Mouse (Mus musculus) MEL (cell line): ENCODE measurements around the gene Ly6g6d. TPM values are rescaled to one million over a fixed set of nuclear protein-coding genes. Genes with fewer than 3 reads are reported as not detected.

Experiments
- DNase-seq: peaks from one replicate; pipeline ENCODE4 v3.0.0; 2011; ENCODE audit warnings: low read depth, low spot score
- H3K27ac ChIP-seq: 2 replicates; pipeline ENCODE4 v1.5.1; 2012; ENCODE audit warnings: low read depth, mild to moderate bottlenecking, control low read depth, low read length, moderate library complexity; ENCODE audit not compliant: control insufficient read depth
- H3K27me3 ChIP-seq, 2 experiments: fragments of 150-350 bp in 1 of 2; sonication (generic) in 1 of 2; 2 replicates each; pipeline ENCODE4 v1.6.1; 2012; ENCODE audit warnings: low read length in 2 of 2, mild to moderate bottlenecking in 2 of 2, improper control_type of control experiment in 1 of 2, moderate library complexity in 1 of 2; ENCODE audit not compliant: insufficient read depth in 2 of 2, control insufficient read depth in 1 of 2
- H3K36me3 ChIP-seq, 2 experiments: 2 replicates each; pipeline ENCODE4 v1.6.1; 2012 to 2014; ENCODE audit warnings: low read length in 2 of 2, improper control_type of control experiment in 1 of 2, inconsistent platforms in 1 of 2, mild to moderate bottlenecking in 1 of 2; ENCODE audit not compliant: insufficient read depth in 2 of 2, control insufficient read depth in 1 of 2
- H3K4me1 ChIP-seq, 2 experiments: fragments of 150-350 bp in 1 of 2; sonication (generic) in 1 of 2; 2 replicates each; pipeline ENCODE4 v1.6.1; 2012; ENCODE audit warnings: low read length in 2 of 2, improper control_type of control experiment in 1 of 2, mild to moderate bottlenecking in 1 of 2; ENCODE audit not compliant: insufficient read depth in 2 of 2, control insufficient read depth in 1 of 2
- H3K4me3 ChIP-seq, 2 experiments: fragments of 150-350 bp in 1 of 2; sonication (generic) in 1 of 2; 2 replicates each; pipeline ENCODE4 v1.5.1; 2012; ENCODE audit warnings: low read depth in 2 of 2, low read length in 2 of 2, mild to moderate bottlenecking in 2 of 2, moderate library complexity in 2 of 2, control low read depth in 1 of 2, improper control_type of control experiment in 1 of 2; ENCODE audit not compliant: control insufficient read depth in 1 of 2, insufficient read depth in 1 of 2
- H3K79me2 ChIP-seq: 2 replicates; pipeline ENCODE4 v1.6.1; 2012; ENCODE audit warnings: mild to moderate bottlenecking, low read length, moderate library complexity; ENCODE audit not compliant: control insufficient read depth, poor library complexity, insufficient read depth
- H3K9ac ChIP-seq: 2 replicates; pipeline ENCODE4 v1.6.1; 2012; ENCODE audit warnings: low read depth, mild to moderate bottlenecking, control low read depth, low read length, moderate library complexity; ENCODE audit not compliant: control insufficient read depth, poor library complexity, severe bottlenecking
- H3K9me3 ChIP-seq: fragments of 150-350 bp; sonication (generic); replicated peaks from 2 replicates; pipeline ENCODE4 v1.6.1; 2012; ENCODE audit warnings: mild to moderate bottlenecking, low read length, improper control_type of control experiment, moderate library complexity; ENCODE audit not compliant: insufficient read depth
- EP300 ChIP-seq, 2 experiments: IDR thresholded peaks; 2 replicates each; pipeline ENCODE4 v1.6.1; 2011; ENCODE audit warnings: improper control_type of control experiment in 2 of 2, low read length in 2 of 2, low read depth in 1 of 2, mild to moderate bottlenecking in 1 of 2
- ETS1 ChIP-seq: IDR thresholded peaks from 2 replicates; pipeline ENCODE4 v1.6.1; 2012; ENCODE audit warnings: low read depth, mild to moderate bottlenecking, inconsistent platforms, low read length, improper control_type of control experiment, moderate library complexity
- GATA1 ChIP-seq: IDR thresholded peaks from 2 replicates; pipeline ENCODE4 v1.6.1; 2011; ENCODE audit warnings: low read depth, low read length, improper control_type of control experiment
- JUND ChIP-seq: IDR thresholded peaks from 2 replicates; pipeline ENCODE4 v1.6.1; 2011; ENCODE audit warnings: low read depth, mild to moderate bottlenecking, improper control_type of control experiment, low read length
- KAT2A ChIP-seq: conservative IDR thresholded peaks from 2 replicates; pipeline ENCODE4 v1.6.1; 2012; ENCODE audit warnings: low read depth, low read length, improper control_type of control experiment, inconsistent platforms
- MEF2A ChIP-seq: IDR thresholded peaks from 2 replicates; pipeline ENCODE4 v1.6.1; 2014; ENCODE audit warnings: low read depth, mild to moderate bottlenecking, inconsistent platforms, low read length, improper control_type of control experiment; ENCODE audit not compliant: poor library complexity, insufficient replicate concordance, severe bottlenecking; ENCODE audit errors: extremely low read depth
- NELFE ChIP-seq: IDR thresholded peaks from 2 replicates; pipeline ENCODE4 v1.6.1; 2011; ENCODE audit warnings: low read depth, low read length, improper control_type of control experiment
- POLR2A ChIP-seq, 2 experiments: IDR thresholded peaks; 2 replicates each; pipeline ENCODE4 v1.6.1; 2011 to 2012; ENCODE audit warnings: low read length in 2 of 2, mild to moderate bottlenecking in 2 of 2, control low read depth in 1 of 2, improper control_type of control experiment in 1 of 2, low read depth in 1 of 2, moderate library complexity in 1 of 2; ENCODE audit not compliant: control insufficient read depth in 1 of 2, insufficient read depth in 1 of 2, poor library complexity in 1 of 2
- RAD21 ChIP-seq: IDR thresholded peaks from 2 replicates; pipeline ENCODE4 v1.6.1; 2011; ENCODE audit warnings: mild to moderate bottlenecking, low read depth, low read length, improper control_type of control experiment
- TAL1 ChIP-seq: IDR thresholded peaks from 2 replicates; pipeline ENCODE4 v1.6.1; 2012; ENCODE audit warnings: mild to moderate bottlenecking, inconsistent platforms, low read length, moderate library complexity, mixed read lengths
- TCF12 ChIP-seq: IDR thresholded peaks from 2 replicates; pipeline ENCODE4 v1.6.1; 2014; ENCODE audit warnings: low read depth, mild to moderate bottlenecking, inconsistent platforms, low read length, improper control_type of control experiment, moderate library complexity
- UBTF ChIP-seq: IDR thresholded peaks from 2 replicates; pipeline ENCODE4 v1.6.1; 2012; ENCODE audit warnings: low read depth, mild to moderate bottlenecking, inconsistent platforms, low read length, improper control_type of control experiment, moderate library complexity, borderline replicate concordance; ENCODE audit not compliant: insufficient read depth
- ZKSCAN1 ChIP-seq: IDR thresholded peaks from 2 replicates; pipeline ENCODE4 v1.6.1; 2012; ENCODE audit warnings: low read depth, mild to moderate bottlenecking, inconsistent platforms, low read length, improper control_type of control experiment, moderate library complexity
- ZMIZ1 ChIP-seq: IDR thresholded peaks from 2 replicates; pipeline ENCODE4 v1.6.1; 2012; ENCODE audit warnings: low read depth, mild to moderate bottlenecking, inconsistent platforms, low read length, improper control_type of control experiment, moderate library complexity
- polyA plus RNA-seq, 2 experiments: library from polyadenylated mRNA; stranded (reverse) in 1 of 2; unstranded in 1 of 2; fragments of >175 nt in 1 of 2; fragments of >200 nt in 1 of 2; gene quantifications; 2 replicates each; pipeline versions ENCODE4 v1.2.1 to v1.2.4; 2012; ENCODE audit warnings: low replicate concordance in 2 of 2, low read depth in 1 of 2; ENCODE audit not compliant: insufficient read length in 2 of 2, insufficient read depth in 1 of 2, missing spikeins in 1 of 2
- total RNA-seq: library from RNA; depleted of rRNA; stranded (reverse); fragments of 300-350 nt; gene quantifications from 2 replicates; pipeline ENCODE4 v1.2.3, GENCODE M21; 2012

The Ly6g6d gene
- total and polyA plus RNA-seq, 3 experiments = 4.4 to 5.5 TPM; not detected in 1

DNA sequence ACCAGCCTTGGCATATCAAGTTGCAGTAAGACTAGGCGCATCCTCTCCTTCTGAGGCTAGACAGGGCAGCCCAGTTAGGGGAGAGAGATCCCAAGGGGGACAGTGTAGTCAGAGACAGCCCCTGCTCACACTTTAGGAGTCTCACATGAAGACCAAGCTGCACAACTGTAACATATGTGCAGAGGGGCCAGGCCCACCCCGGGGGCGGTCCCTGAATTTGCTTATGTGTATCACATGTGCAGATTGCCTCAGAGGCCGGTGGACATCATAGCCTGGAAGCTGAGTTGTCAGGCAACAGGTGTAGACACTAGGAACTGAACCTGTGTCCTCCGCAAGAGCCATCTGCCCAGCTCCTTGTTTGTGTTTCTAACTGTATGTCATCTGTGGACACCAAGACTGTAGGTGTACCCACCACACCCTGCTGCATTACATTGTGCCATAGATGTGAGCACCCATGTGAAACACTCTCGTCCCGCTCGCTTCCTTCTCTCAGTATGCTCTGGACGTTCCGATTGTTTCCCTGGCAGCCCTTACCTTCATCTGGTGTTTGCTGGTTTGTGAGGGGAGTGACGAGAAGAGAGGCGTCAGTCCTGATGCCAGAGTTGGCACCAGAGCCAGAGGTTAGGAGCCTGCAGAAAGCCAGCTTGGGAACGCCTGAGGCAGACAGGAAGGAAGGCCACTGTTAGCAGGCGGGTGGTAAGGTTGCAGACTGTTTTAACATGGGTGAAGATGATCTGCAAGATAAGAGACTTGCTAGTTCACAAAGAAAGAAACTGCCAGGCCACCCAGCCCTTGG, 14.7 kb upstream of the Ly6g6d start:
- H3K4me1 ChIP-seq = peaks cover 2 to 14% of the 10 kb centered on the region in 2 experiments; a peak in 3 of 4 replicates

DNA sequence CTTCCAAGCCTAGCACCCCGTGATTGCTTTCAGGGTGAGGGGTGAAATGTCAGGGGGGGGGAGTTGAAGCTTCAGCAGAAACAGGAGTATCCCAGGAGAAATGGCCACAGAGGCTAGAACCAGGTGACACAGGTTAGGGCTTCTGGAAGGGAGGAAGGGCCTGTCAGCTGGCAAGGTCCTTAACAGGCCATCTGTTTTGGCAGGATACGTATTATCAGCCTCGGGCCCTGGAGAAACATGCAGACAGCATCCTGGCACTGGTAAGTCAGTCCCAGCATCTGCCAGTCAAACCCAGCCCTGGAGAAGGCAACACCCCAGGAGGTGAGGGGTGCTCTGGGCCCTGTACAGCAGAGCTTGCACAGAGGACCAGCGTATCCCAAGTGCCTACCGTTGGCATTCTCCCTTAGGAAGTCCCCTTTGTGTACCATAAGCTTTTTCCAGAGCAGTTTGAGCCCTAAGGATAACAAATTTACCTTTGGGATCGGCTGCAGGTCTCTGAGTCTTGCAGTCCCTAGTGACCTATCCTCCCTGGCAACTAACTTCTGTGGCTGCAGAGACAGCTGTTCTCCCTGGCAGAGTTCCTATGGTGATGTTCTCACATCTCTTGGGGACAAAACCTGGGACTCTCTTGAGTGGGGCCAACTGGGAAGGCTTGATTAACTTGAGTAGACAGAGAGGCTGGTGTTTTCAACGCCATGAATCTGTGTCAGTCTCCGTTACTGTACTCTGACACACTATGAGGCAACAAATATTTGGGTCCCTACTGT, 12.5 kb upstream of the Ly6g6d start:
- DNase-seq = peak; percentile 65
- H3K27ac ChIP-seq = peak overlapping the region; percentile 81
- H3K4me3 ChIP-seq = peak overlapping the region; percentile 69 to 94
- peaks cover 18% of the 10 kb centered on the region for H3K79me2 ChIP-seq
- peak overlapping the region; percentile 87 for H3K9ac ChIP-seq
- TF ChIP-seq ETS1 (peak; percentile 85), ZKSCAN1 (0 out of 2 replicates have a peak, but pooled peaks have one; percentile 50), NELFE (no peak), UBTF (no peak), TCF12 (peak; percentile 79), ZMIZ1 (no peak), EP300 (IDR thresholded peaks at IDR 0.05; ENCODE audit: low read depth in 1 of 2, low read length in 2 of 2) (peak; percentile 45 to 63; a peak in 3 of 4 replicates), TAL1 (peak; percentile 74), GATA1 (peak; percentile 42; the same call in 1 of the 2 replicates)
- H3K27me3 ChIP-seq = no peaks in the 10 kb centered on the region
- H3K9me3 ChIP-seq = no peaks in the 10 kb centered on the region
- H3K4me1 ChIP-seq = peaks cover 2 to 19% of the 10 kb centered on the region in 2 experiments; a peak in 3 of 4 replicates
- H3K36me3 ChIP-seq = peaks cover 0 to 8% of the 10 kb centered on the region in 2 experiments; a peak in 2 of 4 replicates

More for the DNA sequence above, 14.7 kb upstream of the Ly6g6d start:
- H3K79me2 ChIP-seq = peaks cover 18% of the 10 kb centered on the region
- no peak for TF ChIP-seq TAL1
- TF ChIP-seq KAT2A = no peak
- no peak for TF ChIP-seq RAD21
- TF ChIP-seq ZKSCAN1 = no peak
- TF ChIP-seq UBTF = no peak
- TF ChIP-seq POLR2A (IDR thresholded peaks at IDR 0.05; ENCODE audit: control insufficient read depth in 1 of 2, insufficient read depth in 1 of 2, low read depth in 1 of 2, low read length in 2 of 2, poor library complexity in 1 of 2) = no peak
- no peak for TF ChIP-seq MEF2A
- TF ChIP-seq JUND = no peak
- H3K27ac ChIP-seq = no peak overlapping the region
- DNase-seq = no peak
- H3K27me3 ChIP-seq = no peaks in the 10 kb centered on the region
- H3K36me3 ChIP-seq = peaks cover 0 to 2% of the 10 kb centered on the region in 2 experiments; a peak in 1 of 4 replicates
- H3K9me3 ChIP-seq = no peaks in the 10 kb centered on the region
- H3K4me3 ChIP-seq = no peak overlapping the region
- H3K9ac ChIP-seq = no peak overlapping the region
